Mouse (Mus musculus): ENCODE measurements at regions not wholly inside any gene's neighbourhood (a gene's known extent, or its start where the extent isn't known, plus 50 kb on each side); places are given as distances from the start of the nearest gene placed in this dataset.

DNA sequence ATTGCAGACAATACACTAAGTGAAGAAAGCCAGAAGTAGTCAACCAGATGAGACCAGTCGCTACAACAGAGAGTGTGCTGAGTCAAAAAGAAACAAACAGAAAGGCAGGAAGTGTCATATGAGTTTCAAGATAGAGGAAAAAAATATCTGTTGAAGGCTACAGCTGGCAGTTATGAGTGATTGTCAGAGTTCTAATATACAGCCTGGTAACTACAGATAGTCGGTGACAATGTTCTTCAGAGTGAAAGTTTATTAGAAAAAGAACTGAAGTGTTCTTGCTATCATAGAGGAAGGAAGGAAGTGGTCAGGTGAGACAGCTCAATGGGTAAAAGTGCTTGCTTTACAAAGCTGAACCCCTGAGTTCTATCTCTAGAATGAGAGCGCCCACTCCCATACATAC, 499.1 kb downstream of the Adgrl2 start:
- no peak for ATAC-seq (ENCODE audit: extremely low read depth, insufficient number of reproducible peaks, low FRiP score, low TSS enrichment)
- no peaks in the 10 kb centered on the region for H3K27me3 ChIP-seq (replicated peaks)
- H3K4me3 ChIP-seq, result no peak overlapping the region
- WGBS, result 67% methylated on average over 3 of the region's 3 CpGs
- no peak overlapping the region for H3K27ac ChIP-seq (replicated peaks)
- H3K36me3 ChIP-seq, result no peaks in the 10 kb centered on the region
- H3K9me3 ChIP-seq, result no peaks in the 10 kb centered on the region
- H3K4me2 ChIP-seq, result no peak overlapping the region
- no peaks in the 10 kb centered on the region for H3K4me1 ChIP-seq
- no peak overlapping the region for H3K9ac ChIP-seq

GRCm38 (mm10) chr3:148489201-148489600, 501.2 kb downstream of the Adgrl2 start:
- Histone ChIP-seq H3K9me3 (no peaks in the 10 kb centered on the region), H3K36me3 (no peaks in the 10 kb centered on the region), H3K4me1 (no peaks in the 10 kb centered on the region), H3K9ac (no peak overlapping the region), H3K4me3 (no peak overlapping the region), H3K27me3 (replicated peaks) (no peaks in the 10 kb centered on the region), H3K27ac (replicated peaks) (no peak overlapping the region), H3K4me2 (no peak overlapping the region)
- WGBS, result 67% methylated on average over 4 of the region's 4 CpGs
- no peak for ATAC-seq (ENCODE audit: extremely low read depth, insufficient number of reproducible peaks, low FRiP score, low TSS enrichment)

DNA sequence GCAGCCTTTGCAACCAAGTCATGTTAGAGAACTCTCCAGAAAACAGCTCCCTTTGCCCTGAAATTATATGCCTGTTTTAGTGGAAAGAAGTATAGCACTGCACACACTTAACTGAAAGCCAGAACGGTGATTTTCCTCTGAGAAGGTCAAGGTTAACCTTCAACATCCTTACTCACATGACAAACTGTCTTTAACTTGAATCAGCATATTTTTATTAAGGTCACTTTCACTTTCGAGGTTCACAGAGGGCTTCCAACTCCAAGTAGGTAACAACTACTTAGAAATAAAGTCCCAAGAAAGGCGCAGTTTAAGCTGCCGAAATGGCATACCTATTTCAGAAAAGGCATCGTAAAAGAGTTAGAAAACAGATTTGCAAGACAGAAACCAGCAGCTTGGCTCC, 502.4 kb downstream of the Adgrl2 start:
- Histone ChIP-seq H3K4me1 (no peaks in the 10 kb centered on the region), H3K9ac (no peak overlapping the region), H3K27me3 (replicated peaks) (no peaks in the 10 kb centered on the region), H3K9me3 (no peaks in the 10 kb centered on the region), H3K27ac (replicated peaks) (no peak overlapping the region), H3K4me2 (no peak overlapping the region), H3K4me3 (no peak overlapping the region), H3K36me3 (no peaks in the 10 kb centered on the region)
- 82% methylated on average over 5 of the region's 5 CpGs for WGBS
- no peak for ATAC-seq (ENCODE audit: extremely low read depth, insufficient number of reproducible peaks, low FRiP score, low TSS enrichment)

- no peaks in the 10 kb centered on the region for H3K4me1 ChIP-seq
- WGBS, result 79% methylated on average over 8 of the region's 8 CpGs
- H3K4me3 ChIP-seq, result no peak overlapping the region
- ATAC-seq (ENCODE audit: extremely low read depth, insufficient number of reproducible peaks, low FRiP score, low TSS enrichment), result no peak
- no peak overlapping the region for H3K4me2 ChIP-seq
- no peaks in the 10 kb centered on the region for H3K27me3 ChIP-seq (replicated peaks)
- no peaks in the 10 kb centered on the region for H3K36me3 ChIP-seq
- no peaks in the 10 kb centered on the region for H3K9me3 ChIP-seq
- no peak overlapping the region for H3K27ac ChIP-seq (replicated peaks)
- H3K9ac ChIP-seq, result no peak overlapping the region
These were observed 514.5 kb downstream of the Adgrl2 start for GRCm38 (mm10) chr3:148475862-148476261.

DNA sequence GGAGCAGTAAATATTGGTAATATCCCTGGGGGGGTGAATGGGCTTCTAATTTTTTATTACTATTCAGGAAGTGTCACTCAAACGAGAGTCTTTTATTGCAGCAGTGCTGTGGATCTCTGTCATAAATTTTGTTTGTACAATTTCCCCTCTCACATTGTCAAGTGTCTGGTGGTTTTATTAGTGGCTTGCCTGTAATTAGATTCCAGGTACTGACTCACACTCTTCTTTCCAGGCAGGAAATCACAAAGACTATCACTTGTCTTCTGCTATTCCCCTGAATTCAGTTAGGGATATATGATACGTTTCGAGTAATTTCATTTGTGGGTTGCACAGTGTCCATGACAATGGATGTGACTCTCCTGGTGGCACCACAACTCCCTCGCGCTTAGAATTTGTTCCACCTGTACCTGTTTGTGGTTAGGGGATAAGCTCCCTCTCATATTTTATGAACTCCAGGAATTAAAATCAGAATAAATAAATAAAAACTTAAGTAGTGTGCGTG, 517.4 kb downstream of the Adgrl2 start:
- Histone ChIP-seq H3K27me3 (replicated peaks) (no peaks in the 10 kb centered on the region), H3K36me3 (no peaks in the 10 kb centered on the region), H3K4me1 (no peaks in the 10 kb centered on the region), H3K4me3 (no peak overlapping the region), H3K9ac (no peak overlapping the region), H3K9me3 (no peaks in the 10 kb centered on the region), H3K27ac (replicated peaks) (no peak overlapping the region), H3K4me2 (no peak overlapping the region)
- 83% methylated on average over 6 of the region's 6 CpGs for WGBS
- no peak for ATAC-seq (ENCODE audit: extremely low read depth, insufficient number of reproducible peaks, low FRiP score, low TSS enrichment)

GRCm38 (mm10) chr3:148465456-148465855, 524.9 kb downstream of the Adgrl2 start:
- no peaks in the 10 kb centered on the region for H3K9me3 ChIP-seq
- H3K4me3 ChIP-seq, result no peak overlapping the region
- ATAC-seq (ENCODE audit: extremely low read depth, insufficient number of reproducible peaks, low FRiP score, low TSS enrichment), result no peak
- no peaks in the 10 kb centered on the region for H3K4me1 ChIP-seq
- H3K27me3 ChIP-seq (replicated peaks), result no peaks in the 10 kb centered on the region; the same call in 1 of the 2 replicates
- 71% methylated on average over 3 of the region's 3 CpGs for WGBS
- H3K9ac ChIP-seq, result no peak overlapping the region
- no peaks in the 10 kb centered on the region for H3K36me3 ChIP-seq
- no peak overlapping the region for H3K27ac ChIP-seq (replicated peaks)
- H3K4me2 ChIP-seq, result no peak overlapping the region

DNA sequence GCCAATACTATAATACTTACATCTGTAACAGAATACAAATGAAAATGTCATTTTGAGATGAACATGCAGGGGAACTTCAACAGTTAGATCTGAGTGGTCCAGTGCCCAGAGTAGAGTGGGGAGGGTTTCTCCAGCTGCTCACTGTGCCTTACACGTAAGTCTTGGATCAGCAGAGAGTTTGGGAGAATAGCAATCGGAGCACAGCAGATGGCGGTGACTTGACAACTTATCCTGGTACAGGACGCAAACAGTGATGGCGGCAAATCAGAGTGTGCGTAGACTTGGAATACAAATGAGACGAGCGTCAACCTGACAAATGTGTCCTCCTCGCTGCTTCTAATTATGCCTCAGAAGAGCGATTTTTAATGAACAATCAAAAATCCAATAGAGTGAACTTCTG, 527.6 kb downstream of the Adgrl2 start:
- Histone ChIP-seq H3K27me3 (replicated peaks) (peaks cover 3% of the 10 kb centered on the region; the same call in 1 of the 2 replicates), H3K4me3 (no peak overlapping the region), H3K9me3 (no peaks in the 10 kb centered on the region), H3K9ac (no peak overlapping the region), H3K4me2 (no peak overlapping the region), H3K4me1 (no peaks in the 10 kb centered on the region), H3K27ac (replicated peaks) (no peak overlapping the region), H3K36me3 (no peaks in the 10 kb centered on the region)
- ATAC-seq (ENCODE audit: extremely low read depth, insufficient number of reproducible peaks, low FRiP score, low TSS enrichment), result no peak
- WGBS, result 88% methylated on average over 10 of the region's 10 CpGs

GRCm38 (mm10) chr3:148448888-148449287, 541.5 kb downstream of the Adgrl2 start:
- no peaks in the 10 kb centered on the region for H3K36me3 ChIP-seq
- 66% methylated on average over 3 of the region's 3 CpGs for WGBS
- H3K9ac ChIP-seq, result no peak overlapping the region
- H3K9me3 ChIP-seq, result no peaks in the 10 kb centered on the region
- H3K4me1 ChIP-seq, result no peaks in the 10 kb centered on the region
- H3K27ac ChIP-seq (replicated peaks), result no peak overlapping the region
- peaks cover 29% of the 10 kb centered on the region for H3K27me3 ChIP-seq (replicated peaks)
- no peak for ATAC-seq (ENCODE audit: extremely low read depth, insufficient number of reproducible peaks, low FRiP score, low TSS enrichment)
- H3K4me2 ChIP-seq, result no peak overlapping the region
- H3K4me3 ChIP-seq, result no peak overlapping the region

DNA sequence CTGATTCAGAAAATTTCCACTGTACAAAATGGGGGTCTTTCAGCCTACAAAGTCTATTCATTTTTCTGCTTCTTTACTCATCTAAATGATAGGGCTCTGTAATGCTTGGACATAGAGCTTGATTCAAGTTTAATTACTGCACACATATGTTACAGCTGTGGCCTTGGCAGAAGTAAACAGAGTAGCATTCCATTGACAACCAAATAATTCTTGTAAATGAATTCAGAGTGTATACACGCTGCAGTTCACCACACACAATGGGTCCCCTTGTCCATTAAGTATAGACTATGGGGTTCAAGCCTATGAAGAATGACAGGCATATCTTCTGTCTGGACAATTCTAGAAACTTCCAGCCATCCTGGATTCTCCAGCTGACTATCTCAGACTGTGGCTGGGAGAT, 541.9 kb downstream of the Adgrl2 start:
- 61% methylated on average over 1 of the region's 1 CpGs for WGBS
- no peak for ATAC-seq (ENCODE audit: extremely low read depth, insufficient number of reproducible peaks, low FRiP score, low TSS enrichment)

GRCm38 (mm10) chr3:148446845-148447244, 543.5 kb downstream of the Adgrl2 start:
- 79% methylated on average over 1 of the region's 1 CpGs for WGBS
- H3K27ac ChIP-seq (replicated peaks), result no peak overlapping the region
- H3K36me3 ChIP-seq, result no peaks in the 10 kb centered on the region
- ATAC-seq (ENCODE audit: extremely low read depth, insufficient number of reproducible peaks, low FRiP score, low TSS enrichment), result no peak
- no peaks in the 10 kb centered on the region; the same call in 1 of the 2 replicates for H3K4me1 ChIP-seq
- no peak overlapping the region for H3K4me2 ChIP-seq
- H3K4me3 ChIP-seq, result no peak overlapping the region
- peaks cover 40% of the 10 kb centered on the region for H3K27me3 ChIP-seq (replicated peaks)
- no peaks in the 10 kb centered on the region for H3K9me3 ChIP-seq
- H3K9ac ChIP-seq, result no peak overlapping the region

More for the DNA sequence above, 541.9 kb downstream of the Adgrl2 start:
- no peaks in the 10 kb centered on the region for H3K36me3 ChIP-seq
- H3K4me1 ChIP-seq, result no peaks in the 10 kb centered on the region
- H3K27ac ChIP-seq (replicated peaks), result no peak overlapping the region
- H3K4me3 ChIP-seq, result no peak overlapping the region
- H3K27me3 ChIP-seq (replicated peaks), result peaks cover 29% of the 10 kb centered on the region
- H3K9ac ChIP-seq, result no peak overlapping the region
- H3K4me2 ChIP-seq, result no peak overlapping the region
- H3K9me3 ChIP-seq, result no peaks in the 10 kb centered on the region

DNA sequence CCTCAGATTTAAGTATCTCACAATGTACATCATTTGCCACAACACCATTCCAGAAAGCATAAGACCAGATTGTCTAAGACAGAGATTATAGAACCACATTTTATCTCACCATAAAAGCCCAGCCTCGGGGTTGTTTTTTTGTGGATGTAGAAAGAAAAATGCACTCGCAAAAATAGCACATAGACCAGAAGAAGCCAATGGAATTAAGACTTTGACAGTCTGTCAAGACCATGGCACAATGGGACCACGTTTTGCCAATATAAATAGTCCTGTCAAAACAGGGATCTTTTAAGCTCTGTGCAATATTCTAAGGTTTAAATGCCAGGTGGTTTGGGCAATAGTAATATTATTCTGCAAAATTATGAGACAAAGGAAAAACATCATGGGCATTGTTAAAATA, 547.3 kb downstream of the Adgrl2 start:
- no peaks in the 10 kb centered on the region for H3K36me3 ChIP-seq
- WGBS, result 63% methylated on average over 3 of the region's 3 CpGs
- no peaks in the 10 kb centered on the region for H3K9me3 ChIP-seq
- no peak overlapping the region for H3K4me3 ChIP-seq
- H3K4me1 ChIP-seq, result no peaks in the 10 kb centered on the region; the same call in 1 of the 2 replicates
- no peak overlapping the region for H3K9ac ChIP-seq
- no peak for ATAC-seq (ENCODE audit: extremely low read depth, insufficient number of reproducible peaks, low FRiP score, low TSS enrichment)
- H3K27me3 ChIP-seq (replicated peaks), result peaks cover 51% of the 10 kb centered on the region
- H3K27ac ChIP-seq (replicated peaks), result no peak overlapping the region
- H3K4me2 ChIP-seq, result no peak overlapping the region

GRCm38 (mm10) chr3:148434033-148434432, 556.3 kb downstream of the Adgrl2 start:
- Histone ChIP-seq H3K27ac (replicated peaks) (no peak overlapping the region), H3K27me3 (replicated peaks) (peaks cover 78% of the 10 kb centered on the region), H3K4me3 (no peak overlapping the region), H3K4me2 (no peak overlapping the region), H3K9me3 (no peaks in the 10 kb centered on the region), H3K9ac (no peak overlapping the region), H3K4me1 (0 out of 2 replicates have a peak, but pooled peaks cover 9% of the 10 kb centered on the region), H3K36me3 (no peaks in the 10 kb centered on the region)
- WGBS, result 24% methylated on average over 4 of the region's 4 CpGs
- no peak for ATAC-seq (ENCODE audit: extremely low read depth, insufficient number of reproducible peaks, low FRiP score, low TSS enrichment)

Measured in heart, embryonic 13.5 days (tissue).